Mouse (Mus musculus) kidney, adult 9 months (tissue): ENCODE measurements at regions not wholly inside any gene's neighbourhood (a gene's known extent, or its start where the extent isn't known, plus 50 kb on each side); places are given as distances from the start of the nearest gene placed in this dataset.

Source experiments
- DNase-seq: peaks from one replicate; pipeline ENCODE4 v3.0.0; 2022

DNA sequence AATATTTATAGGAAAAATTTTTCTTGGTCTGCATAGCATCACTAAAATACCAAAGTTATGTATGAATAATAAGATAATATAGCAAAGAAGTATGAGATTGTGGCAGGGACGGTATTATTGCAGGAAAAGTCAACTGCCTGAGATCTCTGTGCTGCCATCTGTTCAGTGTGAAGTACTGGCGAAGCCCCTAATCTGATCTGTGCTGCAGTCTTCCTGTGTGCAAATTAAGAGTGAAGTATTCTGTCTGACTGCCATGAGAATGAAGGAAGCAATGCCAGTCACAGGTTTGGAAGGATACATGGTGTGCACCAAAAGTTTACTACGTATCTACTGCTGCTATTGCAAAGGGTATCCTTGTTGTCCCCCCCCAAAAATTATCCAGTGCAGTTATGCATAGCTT, 501.5 kb downstream of the Rab28 start:
- no peak for DNase-seq

DNA sequence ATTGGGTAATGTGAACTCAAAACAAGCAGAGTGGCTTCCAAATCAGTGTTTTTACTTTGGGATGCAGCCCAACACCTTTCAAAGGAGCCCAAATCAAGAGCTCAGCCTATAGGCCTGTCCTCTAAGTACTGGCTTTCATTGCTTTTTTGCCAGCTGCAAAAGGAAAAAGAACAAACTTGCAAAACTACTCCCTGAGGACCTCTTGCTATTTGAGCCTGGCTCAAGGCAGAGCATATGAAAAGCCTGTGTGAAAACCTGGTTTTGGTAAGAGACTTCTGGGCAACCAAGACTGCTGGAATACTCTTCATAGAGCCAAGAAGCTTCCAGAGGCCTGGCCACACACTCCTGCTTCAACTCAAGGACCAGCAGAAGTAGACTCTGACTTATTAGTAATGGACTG, 503.5 kb downstream of the Rab28 start:
- no peak for DNase-seq

DNA sequence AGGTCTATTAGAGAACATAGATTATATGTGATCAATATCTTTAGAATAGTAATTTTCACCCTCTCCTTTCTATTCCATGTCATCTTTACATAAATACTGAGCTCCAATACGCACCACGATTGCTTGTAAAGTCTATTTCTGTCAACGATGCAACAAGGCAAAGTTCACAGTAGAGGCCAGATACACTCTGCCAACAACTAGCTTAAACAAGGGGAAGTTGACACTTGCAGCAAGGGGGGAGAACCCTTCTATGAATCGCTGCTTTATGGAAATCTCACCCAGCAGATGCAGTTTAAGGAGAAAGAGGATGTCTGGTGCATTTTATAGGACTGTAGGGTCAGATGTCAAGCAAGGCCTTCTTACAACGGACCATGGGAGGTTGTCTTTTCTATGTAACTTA, 520.8 kb downstream of the Rab28 start:
- DNase-seq = no peak

DNA sequence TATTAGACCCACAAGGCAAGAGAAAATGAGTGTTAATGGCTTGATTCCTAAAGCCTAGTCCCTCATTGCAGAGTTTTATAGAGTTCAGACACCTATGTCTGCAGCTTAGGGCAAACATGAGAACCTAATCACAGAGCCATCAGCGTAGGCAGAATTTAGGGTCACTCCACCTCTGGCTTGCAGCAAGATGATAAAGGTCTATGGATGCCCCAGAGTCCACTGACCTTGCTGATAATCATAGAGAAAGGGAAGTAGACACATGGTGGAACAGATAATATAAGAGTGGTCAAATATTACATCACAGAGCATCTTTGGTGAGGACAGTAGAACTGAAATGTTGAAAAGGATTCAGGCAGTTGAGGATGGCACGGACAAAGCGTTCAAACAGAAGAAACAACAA, 530.7 kb downstream of the Rab28 start:
- DNase-seq = no peak

DNA sequence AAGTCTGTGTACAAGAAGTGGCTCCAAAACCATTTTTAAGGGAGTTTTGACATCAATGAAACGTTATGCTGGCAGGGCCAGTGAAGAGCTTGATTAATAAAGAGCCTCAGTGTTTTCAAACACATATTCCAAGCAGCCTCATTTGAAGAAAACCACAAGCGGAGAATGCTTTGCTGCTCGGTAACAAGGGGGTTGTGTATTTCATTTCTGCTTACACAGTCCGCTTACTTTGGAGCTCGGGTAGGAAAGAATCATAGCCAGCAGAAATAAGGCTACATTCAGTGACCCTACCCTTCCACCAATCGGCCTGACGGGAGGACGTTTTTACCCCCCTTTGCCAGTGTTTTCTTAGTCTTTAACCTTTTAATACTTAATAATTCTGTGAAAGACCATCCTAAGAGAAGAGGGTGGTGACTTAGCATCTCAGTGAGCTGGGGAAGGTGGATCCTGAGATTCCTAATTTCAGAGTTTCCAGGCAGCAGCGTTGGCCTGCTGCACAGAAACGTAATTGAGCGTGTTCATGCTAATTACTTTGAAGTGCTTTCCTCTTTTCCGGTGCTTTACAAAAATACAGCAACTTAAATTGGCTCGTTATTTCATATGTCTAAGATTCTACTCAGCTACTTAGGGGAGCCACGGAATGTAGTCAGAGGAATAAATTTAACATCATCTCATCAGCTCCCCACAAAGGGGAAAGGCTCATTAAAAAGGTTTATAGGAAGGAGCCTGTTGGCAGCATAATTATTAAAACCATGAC, 541.9 kb downstream of the Rab28 start:
- DNase-seq = no peak

DNA sequence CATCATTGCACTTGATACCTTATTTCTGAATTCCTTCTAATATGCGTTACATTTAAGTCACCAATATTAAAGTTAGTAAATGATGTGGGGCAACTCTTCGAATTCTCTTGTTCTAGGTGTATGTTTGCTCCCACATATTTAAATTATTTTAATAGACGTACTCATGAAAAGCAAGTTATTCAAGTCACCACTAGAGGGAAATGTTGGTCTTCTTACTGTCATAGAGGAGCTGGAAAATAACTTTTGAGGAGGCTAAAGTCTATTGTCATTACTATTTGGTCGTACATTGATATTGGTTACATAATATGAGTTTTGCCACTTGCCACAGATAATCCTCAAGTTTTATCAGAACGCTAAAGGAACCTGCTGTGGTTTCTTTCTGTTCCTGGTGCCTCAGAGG, 582.9 kb downstream of the Rab28 start:
- DNase-seq = peak; percentile 41

DNA sequence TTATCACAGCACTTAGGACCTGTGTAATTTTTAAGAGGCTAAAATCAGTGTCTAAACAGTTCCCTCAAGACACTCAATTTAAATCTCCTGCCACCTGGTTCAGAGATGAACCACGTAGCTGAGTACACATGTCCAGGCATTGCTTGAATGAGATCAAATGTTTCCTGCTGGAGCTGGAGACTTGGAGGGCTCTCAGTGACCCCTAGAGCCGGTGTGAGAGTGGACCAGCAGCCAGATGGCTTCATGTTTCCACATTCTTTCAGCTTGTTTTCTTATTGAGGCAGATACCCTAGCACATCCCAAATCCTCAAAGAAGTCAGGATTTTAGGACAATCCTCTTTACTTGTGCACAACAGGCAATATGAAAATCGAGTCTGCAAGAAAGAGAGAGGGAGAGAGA, 590.3 kb downstream of the Rab28 start:
- no peak for DNase-seq

DNA sequence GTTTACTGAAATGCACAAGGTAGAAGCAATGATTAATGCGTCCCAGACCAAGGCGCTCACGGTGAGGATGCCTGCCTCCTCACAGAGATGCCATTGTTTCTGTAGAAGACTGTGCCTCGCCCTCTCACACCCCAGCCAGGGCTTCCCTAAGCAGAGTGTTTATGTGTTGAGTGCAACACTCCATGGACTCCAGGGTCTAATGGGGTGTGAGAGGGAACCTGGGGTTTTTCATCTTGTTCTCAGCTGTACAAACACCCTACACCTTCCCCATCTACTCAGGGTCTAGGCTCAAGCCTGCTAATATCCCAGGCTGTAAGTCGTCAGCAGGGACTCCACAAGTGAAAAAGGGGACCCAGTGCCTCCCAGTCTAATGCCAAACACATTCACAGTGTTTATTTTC, 620.2 kb downstream of the Rab28 start:
- DNase-seq = no peak

DNA sequence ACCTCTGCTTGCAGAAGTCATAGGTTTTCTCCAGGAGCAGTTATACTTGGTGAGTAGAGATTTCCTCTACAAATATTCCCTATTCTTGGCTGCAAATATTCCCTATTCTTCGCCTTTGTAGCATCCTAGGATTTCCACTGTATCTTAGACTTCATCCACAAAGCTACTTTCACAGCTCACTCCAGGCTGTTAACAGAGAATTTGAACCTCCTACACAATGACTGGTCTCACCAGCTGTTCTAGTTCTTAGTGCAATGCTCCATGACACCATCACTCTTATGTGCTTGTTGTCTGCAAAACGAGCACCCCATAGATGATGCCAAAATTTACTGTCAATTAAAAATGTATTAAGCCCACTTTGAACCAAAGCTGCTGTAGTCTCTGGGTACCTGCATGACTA, 631.5 kb downstream of the Rab28 start:
- no peak for DNase-seq

DNA sequence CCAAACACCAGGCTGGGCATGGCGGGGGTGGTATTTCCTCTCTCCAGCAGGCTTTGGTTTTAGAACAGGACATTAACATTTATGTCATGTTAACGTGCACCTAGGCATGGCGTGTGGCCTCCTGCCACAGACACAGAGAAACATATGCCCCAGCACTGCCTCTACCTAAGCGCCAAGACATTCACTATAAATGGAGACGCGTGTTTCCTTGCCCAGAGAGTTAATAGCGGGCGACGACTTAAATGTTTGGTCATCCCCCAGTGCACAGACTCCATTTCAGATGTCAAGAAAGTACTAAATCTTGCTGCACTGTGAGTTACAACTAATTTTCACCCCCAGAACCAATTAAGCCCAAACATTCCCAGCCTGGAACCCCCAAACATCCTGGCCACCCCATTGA, 646.3 kb downstream of the Rab28 start:
- DNase-seq = no peak

DNA sequence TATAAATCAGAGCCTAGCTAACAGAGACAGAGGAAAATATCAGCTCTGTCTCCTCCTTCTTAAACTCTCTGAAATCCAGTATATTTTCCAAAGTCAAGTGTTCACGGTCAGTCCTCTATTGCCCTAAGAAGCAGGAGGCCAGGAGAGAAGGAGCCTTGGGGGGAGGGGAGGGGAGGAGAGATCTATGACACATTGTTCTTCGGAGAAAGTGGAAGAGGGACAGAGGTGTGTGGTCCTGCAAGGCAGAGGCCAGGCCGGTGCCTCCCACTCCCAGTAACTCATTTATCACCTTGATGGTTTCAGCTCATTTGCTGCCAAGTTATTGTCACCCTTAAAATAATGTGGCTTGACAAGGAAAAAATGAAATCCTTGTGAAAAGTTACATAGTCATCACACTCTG, 646.7 kb downstream of the Rab28 start:
- no peak for DNase-seq

DNA sequence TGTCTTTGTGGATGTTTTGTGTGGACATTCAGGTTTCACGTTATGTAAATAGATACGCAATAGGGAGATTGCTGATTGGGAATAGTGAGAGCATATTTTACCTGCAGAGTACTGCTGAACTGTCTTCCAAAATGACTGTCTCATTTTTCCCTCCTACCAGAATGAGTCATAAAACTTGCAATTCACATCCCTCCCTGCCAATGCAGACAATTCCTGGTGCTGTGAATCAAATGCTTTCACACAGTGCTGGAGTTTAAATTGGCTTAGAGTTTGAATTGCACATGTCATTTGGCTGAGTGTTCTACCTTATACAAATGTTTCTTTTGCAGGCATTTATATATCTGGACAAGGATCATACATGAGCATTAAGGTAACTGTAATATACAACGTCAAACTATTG, 649.9 kb downstream of the Rab28 start:
- DNase-seq = no peak

DNA sequence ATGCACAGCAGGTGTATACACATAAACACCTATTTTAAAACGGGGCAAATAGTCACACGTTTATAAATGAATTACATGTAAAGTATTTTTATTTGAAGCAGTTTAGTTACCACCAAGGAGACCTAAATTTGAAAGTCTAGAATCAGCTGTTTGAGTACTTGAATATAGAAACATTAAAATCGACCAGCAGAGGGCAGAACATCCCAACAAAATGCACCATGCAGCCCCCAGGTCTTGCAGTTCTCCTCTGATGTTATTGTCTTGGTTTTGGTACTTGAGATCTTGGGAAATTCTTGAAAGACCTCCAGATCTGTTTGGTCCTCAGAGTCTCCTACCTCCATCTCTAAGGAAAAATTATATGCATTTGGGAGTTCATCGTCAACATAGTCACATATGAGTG, 656.0 kb downstream of the Rab28 start:
- DNase-seq = peak; percentile 3

DNA sequence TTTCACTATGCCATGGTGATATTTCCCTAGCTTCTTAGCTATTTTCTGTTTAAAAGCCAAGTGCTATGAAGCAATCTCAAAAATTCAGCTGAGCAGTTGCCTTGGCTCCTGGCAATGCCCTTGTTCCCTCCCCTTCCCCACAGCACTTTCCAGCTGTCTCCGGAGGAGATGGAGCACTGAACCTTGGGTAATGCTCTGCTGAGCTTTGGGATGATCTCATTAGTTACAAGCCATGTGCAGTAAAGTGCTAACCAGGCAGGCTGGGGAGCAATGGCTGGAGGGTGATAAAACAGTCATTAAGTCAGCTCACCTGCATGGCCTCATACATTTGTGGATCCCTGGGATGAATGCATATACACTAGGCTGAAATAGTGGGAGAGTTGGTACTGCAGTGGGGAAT, 659.4 kb downstream of the Rab28 start:
- DNase-seq = no peak

DNA sequence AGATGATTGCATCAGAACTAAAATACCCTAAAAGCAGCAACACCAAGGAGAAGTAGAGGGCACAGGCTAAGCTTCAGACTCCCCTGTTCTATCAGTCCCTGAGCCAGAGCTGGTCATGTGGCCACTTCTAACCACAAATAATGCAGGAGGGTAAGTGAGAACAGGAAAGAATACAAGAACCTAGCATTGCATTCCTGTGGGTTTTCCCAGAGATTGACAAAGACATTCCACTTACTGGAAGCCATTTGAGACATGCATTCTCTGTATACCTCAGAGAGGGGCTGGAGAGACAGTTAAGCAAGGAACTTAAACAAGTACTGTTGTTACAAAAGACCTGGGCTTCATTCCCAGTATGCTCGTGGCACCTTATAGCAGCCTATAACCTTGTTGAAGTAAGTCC, 662.7 kb downstream of the Rab28 start:
- no peak for DNase-seq

DNA sequence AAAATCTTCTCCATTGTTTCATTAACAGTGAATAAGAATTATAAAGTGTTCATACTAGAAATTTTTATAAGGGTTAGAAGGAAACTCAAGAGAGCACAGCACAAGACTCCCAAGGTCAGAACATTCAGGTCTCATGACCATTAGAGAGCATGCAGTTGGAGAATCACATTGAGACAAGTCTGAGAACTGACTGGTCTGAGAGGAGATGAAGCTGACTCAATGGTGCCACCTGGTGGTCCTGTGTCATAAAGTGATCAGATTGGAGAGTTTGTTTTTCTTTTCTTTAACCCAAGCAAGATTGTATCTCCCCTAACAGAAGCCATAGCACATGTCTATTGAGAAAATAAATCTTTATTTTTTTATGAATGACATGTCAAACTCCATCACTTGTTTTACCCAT, 663.5 kb downstream of the Rab28 start:
- DNase-seq = peak; percentile 68

DNA sequence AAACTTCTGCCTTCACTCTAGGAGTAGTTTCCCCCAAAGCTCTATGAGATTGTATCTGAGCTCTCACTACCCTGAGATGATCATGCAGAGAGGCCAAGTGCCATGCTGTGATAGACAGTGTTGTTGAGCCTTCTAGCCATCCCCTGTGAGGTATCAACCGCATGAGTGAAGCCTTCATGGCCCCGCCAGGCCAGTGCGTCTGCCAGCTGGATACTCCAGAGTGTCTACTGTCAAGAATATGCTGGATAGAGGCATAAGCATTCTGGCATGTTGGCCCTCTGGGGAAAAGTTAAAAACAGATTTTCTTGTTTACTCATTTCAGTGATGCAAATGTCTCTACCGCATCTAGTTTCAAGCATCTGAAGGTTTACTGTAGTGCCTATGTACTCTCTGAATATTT, 669.2 kb downstream of the Rab28 start:
- DNase-seq = no peak

DNA sequence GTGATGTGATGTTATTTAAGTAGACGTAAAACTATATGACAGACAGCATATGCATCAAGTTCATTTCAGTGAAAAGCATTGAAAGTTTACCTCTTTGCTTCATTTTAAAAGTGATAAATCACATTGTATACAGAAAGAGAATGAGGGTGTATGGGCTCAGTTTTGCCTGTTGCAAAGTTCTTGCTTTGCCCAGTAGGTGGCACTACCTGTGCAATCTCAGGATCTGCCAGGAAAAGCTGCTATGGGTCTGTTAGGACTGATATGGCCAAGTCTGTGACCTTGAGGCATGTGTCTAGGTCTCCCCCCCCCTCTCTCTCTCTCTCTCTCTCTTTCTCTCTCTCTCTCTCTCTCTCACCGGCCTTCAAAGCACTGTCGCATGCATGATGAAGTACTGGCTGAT, 701.3 kb downstream of the Rab28 start:
- DNase-seq = peak; percentile 16

DNA sequence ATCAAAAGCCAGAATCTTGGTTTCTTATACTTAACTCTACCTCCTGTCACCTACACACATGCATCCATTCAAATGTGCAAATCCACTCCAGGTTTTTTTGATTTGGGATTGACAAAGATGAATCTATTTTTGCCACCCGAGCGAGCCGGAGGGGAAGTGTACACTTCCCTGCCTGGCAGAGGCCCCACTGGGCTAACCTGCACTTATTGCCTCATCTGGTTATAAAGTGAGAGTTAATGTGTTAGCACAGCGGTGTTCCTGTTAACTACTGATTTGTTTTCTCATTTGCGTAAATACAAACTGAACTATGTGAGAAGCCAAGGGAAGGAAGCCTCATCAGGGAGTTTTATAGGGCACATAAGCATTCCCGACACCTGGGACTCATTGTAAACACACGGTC, 721.4 kb downstream of the Rab28 start:
- no peak for DNase-seq

DNA sequence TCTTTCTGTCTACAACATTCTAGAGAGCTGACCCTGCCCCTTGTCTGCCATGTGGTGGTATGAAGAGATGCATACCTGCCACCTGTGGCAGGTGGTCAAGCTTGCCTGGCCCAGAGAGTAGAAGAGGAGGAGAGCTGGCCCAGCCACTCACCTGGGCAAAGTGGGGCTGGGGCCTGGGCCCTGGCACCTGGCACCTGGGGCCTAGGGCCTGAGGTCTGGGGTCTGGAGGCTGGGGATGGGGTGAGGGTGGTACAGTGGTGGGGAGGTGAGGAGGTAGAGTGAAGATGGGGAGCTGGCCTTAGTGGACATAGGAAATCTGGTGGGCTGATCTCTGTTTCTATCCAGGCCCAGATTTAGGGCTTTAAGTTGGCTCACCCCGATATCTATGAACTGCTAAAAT, 733.1 kb downstream of the Rab28 start:
- DNase-seq = no peak

DNA sequence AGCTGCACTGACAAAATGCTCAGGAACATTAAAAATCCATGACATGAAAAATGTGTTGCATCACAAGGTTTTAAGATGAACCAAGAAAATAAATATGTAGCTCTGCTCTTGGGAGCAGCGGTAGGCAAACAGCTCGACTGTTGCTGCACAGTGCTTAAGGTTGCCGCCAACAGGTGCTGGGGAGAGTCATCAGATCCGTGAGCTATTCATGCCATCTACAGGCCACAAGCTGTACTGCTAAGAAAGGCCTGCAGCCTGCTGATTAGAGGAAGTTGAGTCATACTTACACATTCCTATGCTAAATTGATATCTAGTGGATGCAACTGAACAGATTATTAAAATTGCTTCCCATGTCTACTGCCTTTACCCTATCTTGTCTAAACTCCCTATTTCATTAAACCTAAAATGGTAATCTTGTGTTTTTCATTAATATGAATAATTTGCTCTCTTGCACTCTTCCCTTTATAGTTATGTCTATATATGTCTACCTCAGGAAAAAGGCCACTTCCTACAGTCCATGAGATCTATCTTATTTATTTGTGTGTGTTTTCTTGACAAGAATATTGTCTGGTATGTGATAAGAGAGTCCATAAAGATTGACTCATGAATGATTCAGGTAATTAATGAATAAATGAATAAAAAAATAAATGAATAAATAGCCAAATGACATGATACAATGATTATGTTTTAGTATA, 754.9 kb downstream of the Rab28 start:
- peak; percentile 57 for DNase-seq

DNA sequence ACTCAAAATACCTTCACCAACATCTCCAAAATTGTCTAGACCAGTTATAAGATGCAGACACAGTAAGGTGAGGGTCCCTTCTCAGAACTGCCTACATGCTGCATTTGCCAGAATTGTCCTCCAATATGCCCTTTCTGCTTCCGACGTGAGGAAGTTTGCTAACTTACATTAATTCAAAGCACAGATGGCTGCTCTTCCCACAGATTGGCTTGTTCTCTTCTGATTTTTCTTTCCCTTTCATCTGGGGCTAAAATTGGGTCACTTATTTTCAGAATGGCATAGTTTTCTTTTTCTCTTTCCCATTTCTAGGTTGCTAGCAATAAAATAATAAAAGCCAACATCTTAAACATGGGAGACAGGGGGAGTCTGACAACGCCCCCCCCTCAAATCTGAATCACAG, 778.8 kb downstream of the Rab28 start:
- DNase-seq = no peak

DNA sequence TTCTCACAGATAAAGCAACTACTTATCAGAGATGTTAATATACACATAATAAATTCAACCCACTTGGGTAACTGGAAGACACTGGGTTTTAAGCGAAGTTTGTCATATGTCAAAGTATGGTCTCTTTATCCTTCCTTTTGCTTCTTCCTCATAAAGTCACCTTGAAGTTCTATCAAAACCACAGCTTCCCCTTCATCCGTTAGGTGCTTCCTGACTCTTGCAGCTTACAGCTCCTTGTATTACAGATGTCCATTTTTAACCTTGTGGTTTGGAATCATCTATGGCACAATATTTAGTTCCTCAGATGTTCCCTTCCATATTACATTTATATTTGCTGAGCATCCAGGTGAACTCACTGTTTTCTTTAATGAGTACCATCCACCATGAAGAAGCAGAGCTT, 787.0 kb downstream of the Rab28 start:
- DNase-seq = no peak

DNA sequence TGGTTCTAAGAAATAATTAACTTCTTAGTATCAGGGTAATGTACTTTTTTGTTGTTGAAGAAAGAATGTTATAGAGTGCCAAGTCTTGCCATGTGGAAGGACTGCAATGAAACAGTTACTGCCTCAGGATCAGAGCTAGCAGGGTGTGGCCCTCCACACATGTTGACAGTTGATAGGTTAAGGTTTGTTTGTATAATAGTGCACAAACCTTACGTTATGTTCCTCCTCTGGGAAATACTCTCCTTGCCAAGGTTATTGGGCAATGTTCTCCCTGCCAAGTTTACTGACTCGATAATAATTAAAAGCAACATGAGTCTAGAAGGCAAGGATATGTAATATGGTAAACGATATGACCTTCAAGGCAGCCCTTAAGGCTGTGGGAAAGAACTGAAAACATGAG, 799.2 kb downstream of the Rab28 start:
- peak; percentile 2 for DNase-seq

DNA sequence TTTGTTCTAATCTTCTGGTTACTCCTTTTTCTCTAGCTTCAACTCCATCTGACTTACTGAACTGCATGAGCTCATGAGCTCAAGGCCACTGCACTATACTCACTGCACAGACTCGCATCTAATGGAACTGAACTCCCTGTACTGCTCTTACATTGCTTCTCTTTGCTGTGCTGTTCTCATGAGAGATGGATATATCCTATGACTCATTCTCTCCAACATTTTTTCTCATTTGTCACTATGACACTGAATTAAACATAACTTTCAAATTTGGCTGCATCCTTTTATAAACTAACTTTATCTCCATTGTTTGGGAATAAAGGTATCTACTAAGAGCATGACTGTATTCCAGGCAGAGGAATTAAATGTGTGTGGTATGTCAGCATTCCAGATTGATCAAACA, 806.2 kb downstream of the Rab28 start:
- DNase-seq = no peak
